Mouse (Mus musculus): ENCODE results near the gene Kin. TPM values are rescaled to one million over a fixed set of nuclear protein-coding genes. Genes with fewer than 3 reads are reported as not detected.

Kin gene
- polyA plus RNA-seq (2012; rRNA removed) = 15.9 and 17.8 TPM in 2 replicates

- TF ChIP-seq POLR2A (IDR thresholded peaks at IDR 0.05; ENCODE audit: borderline replicate concordance, extremely low read depth, insufficient read depth, insufficient read length, poor library complexity, severe bottlenecking) = peak; percentile 80
- peak; percentile 56; the same call in 1 of the 2 replicates for TF ChIP-seq CTCF (IDR thresholded peaks at IDR 0.05; ENCODE audit: borderline replicate concordance, extremely low read depth, insufficient read depth, insufficient read length)
- peak; percentile 99 for DNase-seq (ENCODE audit: low read depth)
Measured at GRCm38 (mm10) chr2:10080310-10081010, at the start of gene Kin, which contains the start of gene Atp5c1. TSS of gene Kin (plus strand) at chr2:10080593. TSS of gene Atp5c1 (minus strand) at chr2:10080510.

DNA sequence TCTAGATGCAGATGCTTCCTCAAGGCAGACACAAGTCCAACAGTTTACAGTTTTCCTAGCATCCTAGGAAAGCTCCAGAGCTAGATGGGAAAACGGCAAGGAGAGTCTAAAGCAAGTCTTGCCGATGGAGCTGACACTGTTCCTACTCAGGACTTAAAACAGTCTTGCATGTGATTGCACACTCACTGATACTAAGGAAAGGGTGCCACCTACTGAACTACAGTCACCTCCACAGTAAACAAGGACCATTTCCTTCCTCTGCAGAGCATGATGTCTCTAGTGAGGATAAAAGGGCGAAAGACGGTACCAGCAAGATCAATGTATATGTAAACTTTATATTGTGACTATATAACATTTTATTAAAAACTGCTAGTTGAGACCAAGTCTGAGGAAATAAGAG, 46.7 kb upstream of the Kin start:
- peak; percentile 30 for DNase-seq (ENCODE audit: low read depth)
- TF ChIP-seq CTCF (IDR thresholded peaks at IDR 0.05; ENCODE audit: borderline replicate concordance, extremely low read depth, insufficient read depth, insufficient read length) (no peak), POLR2A (IDR thresholded peaks at IDR 0.05; ENCODE audit: borderline replicate concordance, extremely low read depth, insufficient read depth, insufficient read length, poor library complexity, severe bottlenecking) (no peak)

- TF ChIP-seq POLR2A (IDR thresholded peaks at IDR 0.05; ENCODE audit: borderline replicate concordance, extremely low read depth, insufficient read depth, insufficient read length, poor library complexity, severe bottlenecking) (no peak), CTCF (IDR thresholded peaks at IDR 0.05; ENCODE audit: borderline replicate concordance, extremely low read depth, insufficient read depth, insufficient read length) (no peak)
- peak; percentile 2 for DNase-seq (ENCODE audit: low read depth)
Measured at GRCm38 (mm10) chr2:10034976-10035375, 45.4 kb upstream of the Kin start.

- DNase-seq (ENCODE audit: low read depth) = peak; percentile 63
- TF ChIP-seq POLR2A (IDR thresholded peaks at IDR 0.05; ENCODE audit: borderline replicate concordance, extremely low read depth, insufficient read depth, insufficient read length, poor library complexity, severe bottlenecking) = no peak
- 0 out of 2 replicates have a peak, but pooled peaks have one; percentile 5 for TF ChIP-seq CTCF (IDR thresholded peaks at IDR 0.05; ENCODE audit: borderline replicate concordance, extremely low read depth, insufficient read depth, insufficient read length)
Measured at GRCm38 (mm10) chr2:10047758-10048436, 32.5 kb upstream of the Kin start.

DNA sequence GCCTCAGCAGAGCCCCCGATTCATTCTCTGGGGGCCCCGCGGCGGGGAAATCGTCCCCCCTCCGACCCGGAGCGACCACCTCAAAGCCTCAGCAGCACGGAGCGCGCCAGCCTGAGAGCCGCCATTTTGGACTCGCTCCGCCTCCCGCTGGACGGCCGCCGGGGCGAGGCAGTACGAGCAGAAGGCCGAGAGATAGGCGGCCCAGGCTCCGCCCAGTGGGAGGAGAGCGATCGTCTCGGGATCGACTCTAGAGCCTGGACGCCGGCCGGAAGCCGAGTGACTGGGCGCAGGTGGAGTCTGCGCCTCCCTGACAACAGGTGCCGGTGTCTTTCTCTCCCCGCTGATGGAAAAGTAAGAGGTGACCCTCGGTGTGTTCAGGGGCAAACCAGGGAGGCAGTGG, 31.9 kb upstream of the Kin start, which contains the start of gene Taf3:
Gene Taf3, minus strand, starts transcription at position 136 of the 400 bp plus-strand sequence.
- DNase-seq (ENCODE audit: low read depth) = peak; percentile 97
- TF ChIP-seq POLR2A (IDR thresholded peaks at IDR 0.05; ENCODE audit: borderline replicate concordance, extremely low read depth, insufficient read depth, insufficient read length, poor library complexity, severe bottlenecking) = peak; percentile 57; the same call in 1 of the 2 replicates
- no peak for TF ChIP-seq CTCF (IDR thresholded peaks at IDR 0.05; ENCODE audit: borderline replicate concordance, extremely low read depth, insufficient read depth, insufficient read length)

- no peak for DNase-seq (ENCODE audit: low read depth)
- TF ChIP-seq POLR2A (IDR thresholded peaks at IDR 0.05; ENCODE audit: borderline replicate concordance, extremely low read depth, insufficient read depth, insufficient read length, poor library complexity, severe bottlenecking) (no peak), CTCF (IDR thresholded peaks at IDR 0.05; ENCODE audit: borderline replicate concordance, extremely low read depth, insufficient read depth, insufficient read length) (no peak)
Measured at GRCm38 (mm10) chr2:10049456-10049855, 30.9 kb upstream of the Kin start.

- no peak for TF ChIP-seq CTCF (IDR thresholded peaks at IDR 0.05; ENCODE audit: borderline replicate concordance, extremely low read depth, insufficient read depth, insufficient read length)
- no peak for TF ChIP-seq POLR2A (IDR thresholded peaks at IDR 0.05; ENCODE audit: borderline replicate concordance, extremely low read depth, insufficient read depth, insufficient read length, poor library complexity, severe bottlenecking)
- peak; percentile 34 for DNase-seq (ENCODE audit: low read depth)
Measured at GRCm38 (mm10) chr2:10050878-10051277, 29.5 kb upstream of the Kin start.

DNA sequence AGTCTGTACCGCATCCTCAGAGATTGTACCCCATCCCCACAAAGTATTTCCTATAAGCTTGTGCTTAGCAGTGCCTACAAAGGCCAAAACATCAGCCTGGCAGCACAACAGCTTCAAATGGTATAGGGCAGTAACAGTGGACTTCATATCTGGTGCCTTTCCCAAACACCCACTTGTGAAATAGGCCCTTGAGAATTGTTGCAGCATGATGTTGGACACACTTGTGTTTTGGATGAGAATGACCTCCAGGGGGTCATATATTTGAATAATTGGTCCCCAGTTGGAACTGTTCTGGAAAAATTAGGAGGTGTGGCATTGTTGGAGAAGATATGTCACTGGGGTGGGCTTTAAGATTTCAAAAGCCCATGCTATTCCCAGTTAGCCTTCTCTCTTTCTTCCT, 28.4 kb upstream of the Kin start:
- DNase-seq (ENCODE audit: low read depth) = no peak
- no peak for TF ChIP-seq CTCF (IDR thresholded peaks at IDR 0.05; ENCODE audit: borderline replicate concordance, extremely low read depth, insufficient read depth, insufficient read length)
- no peak for TF ChIP-seq POLR2A (IDR thresholded peaks at IDR 0.05; ENCODE audit: borderline replicate concordance, extremely low read depth, insufficient read depth, insufficient read length, poor library complexity, severe bottlenecking)

- TF ChIP-seq POLR2A (IDR thresholded peaks at IDR 0.05; ENCODE audit: borderline replicate concordance, extremely low read depth, insufficient read depth, insufficient read length, poor library complexity, severe bottlenecking) = no peak
- no peak for TF ChIP-seq CTCF (IDR thresholded peaks at IDR 0.05; ENCODE audit: borderline replicate concordance, extremely low read depth, insufficient read depth, insufficient read length)
- DNase-seq (ENCODE audit: low read depth) = no peak
Measured at GRCm38 (mm10) chr2:10058836-10059235, 21.6 kb upstream of the Kin start.

DNA sequence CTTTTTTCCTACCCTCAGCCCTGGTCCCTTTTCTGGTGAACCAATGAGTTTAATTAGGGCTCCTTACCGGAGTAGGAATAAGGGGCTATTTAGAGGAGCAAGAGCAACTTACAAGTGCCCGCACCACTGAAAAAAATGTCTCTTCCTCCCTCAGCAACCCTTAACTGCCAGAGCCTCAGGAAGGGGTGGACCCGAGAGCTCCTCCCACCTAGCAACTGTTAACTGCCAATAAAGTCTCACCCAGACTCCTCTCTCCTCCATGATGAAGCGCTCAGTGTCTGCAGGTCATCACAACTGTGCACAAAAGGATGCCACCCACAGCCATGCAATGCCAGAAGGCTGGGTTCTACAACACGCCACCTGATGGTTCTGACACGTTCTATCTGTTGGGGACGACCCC, 8.6 kb upstream of the Kin start:
- no peak for TF ChIP-seq CTCF (IDR thresholded peaks at IDR 0.05; ENCODE audit: borderline replicate concordance, extremely low read depth, insufficient read depth, insufficient read length)
- TF ChIP-seq POLR2A (IDR thresholded peaks at IDR 0.05; ENCODE audit: borderline replicate concordance, extremely low read depth, insufficient read depth, insufficient read length, poor library complexity, severe bottlenecking) = no peak
- DNase-seq (ENCODE audit: low read depth) = no peak

- no peak for DNase-seq (ENCODE audit: low read depth)
- no peak for TF ChIP-seq CTCF (IDR thresholded peaks at IDR 0.05; ENCODE audit: borderline replicate concordance, extremely low read depth, insufficient read depth, insufficient read length)
- TF ChIP-seq POLR2A (IDR thresholded peaks at IDR 0.05; ENCODE audit: borderline replicate concordance, extremely low read depth, insufficient read depth, insufficient read length, poor library complexity, severe bottlenecking) = no peak
Measured at GRCm38 (mm10) chr2:10074470-10074869, 5.9 kb upstream of the Kin start.

Data from brain, embryonic 14.5 days (tissue).